In the genomic region with DNA sequence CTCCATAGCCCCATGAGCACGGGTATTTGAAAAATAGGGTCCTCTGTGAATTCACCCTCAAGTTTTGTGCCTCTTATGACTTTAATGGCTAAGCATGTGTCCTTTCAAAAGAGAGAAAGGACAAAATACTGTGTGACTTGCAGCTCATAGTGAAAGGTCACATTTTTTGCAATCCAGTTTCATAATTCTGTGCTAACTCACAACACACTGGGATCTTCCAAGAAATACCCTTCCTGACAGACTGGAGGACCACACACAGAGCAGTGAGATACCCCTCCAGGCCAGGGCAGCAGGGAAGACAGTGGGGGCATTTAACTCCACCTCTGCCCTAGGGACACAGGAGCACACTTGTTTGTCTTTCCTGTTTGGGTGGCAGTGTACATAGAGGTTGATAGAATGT, we compare ENCODE assay signal across 14 mouse cellular contexts.
"Had no signal": no experiment of that assay in that cellular context is flagged by ENCODE, and none has a peak within 500 bp of the region (broad histone marks: within the 10 kb centered on the region; RNA-seq: fewer than 3 reads in every experiment).

No protein-coding gene starts in this region.

- H3K36me3 ChIP-seq: liver, embryonic 13.5 days; midbrain, embryonic 13.5 days had no signal

- DNase-seq: kidney, adult 9 months; kidney, postnatal 10 days; layer of hippocampus, adult 9-11 months; layer of hippocampus, postnatal 36 days; liver, embryonic 13.5 days; lung, adult 2 months; lung, postnatal 14 days; thymus, adult 18-20 months; thymus, postnatal 36 days had no signal

- H3K9me3 ChIP-seq: liver, embryonic 13.5 days; midbrain, embryonic 13.5 days had no signal

- H3K27me3 ChIP-seq: liver, embryonic 13.5 days; midbrain, embryonic 13.5 days had no signal

- H3K27ac ChIP-seq: layer of hippocampus, adult 2 months; left cerebral cortex, adult 2 months; liver, embryonic 13.5 days; macrophage; midbrain, embryonic 13.5 days had no signal

- H3K4me1 ChIP-seq: liver, embryonic 13.5 days; midbrain, embryonic 13.5 days had no signal

- H3K4me2 ChIP-seq: liver, embryonic 13.5 days; midbrain, embryonic 13.5 days had no signal

- H3K9ac ChIP-seq: liver, embryonic 13.5 days; midbrain, embryonic 13.5 days had no signal

- H3K4me3 ChIP-seq: layer of hippocampus, adult 2 months; left cerebral cortex, adult 2 months; liver, embryonic 13.5 days; midbrain, embryonic 13.5 days had no signal

- ATAC-seq: intestine, postnatal 0 days; midbrain, embryonic 13.5 days had no signal
